Mouse (Mus musculus): ENCODE data around the gene Tmem258. TPM values are rescaled to one million over a fixed set of nuclear protein-coding genes. Genes with fewer than 3 reads are reported as not detected.

The Tmem258 gene
- total RNA-seq, 2 experiments from 2014 or later = 118 to 127 TPM

GRCm38 (mm10) chr19:10223561-10223960 lies 19.7 kb downstream of the Tmem258 start:
- no peak for DNase-seq

DNA sequence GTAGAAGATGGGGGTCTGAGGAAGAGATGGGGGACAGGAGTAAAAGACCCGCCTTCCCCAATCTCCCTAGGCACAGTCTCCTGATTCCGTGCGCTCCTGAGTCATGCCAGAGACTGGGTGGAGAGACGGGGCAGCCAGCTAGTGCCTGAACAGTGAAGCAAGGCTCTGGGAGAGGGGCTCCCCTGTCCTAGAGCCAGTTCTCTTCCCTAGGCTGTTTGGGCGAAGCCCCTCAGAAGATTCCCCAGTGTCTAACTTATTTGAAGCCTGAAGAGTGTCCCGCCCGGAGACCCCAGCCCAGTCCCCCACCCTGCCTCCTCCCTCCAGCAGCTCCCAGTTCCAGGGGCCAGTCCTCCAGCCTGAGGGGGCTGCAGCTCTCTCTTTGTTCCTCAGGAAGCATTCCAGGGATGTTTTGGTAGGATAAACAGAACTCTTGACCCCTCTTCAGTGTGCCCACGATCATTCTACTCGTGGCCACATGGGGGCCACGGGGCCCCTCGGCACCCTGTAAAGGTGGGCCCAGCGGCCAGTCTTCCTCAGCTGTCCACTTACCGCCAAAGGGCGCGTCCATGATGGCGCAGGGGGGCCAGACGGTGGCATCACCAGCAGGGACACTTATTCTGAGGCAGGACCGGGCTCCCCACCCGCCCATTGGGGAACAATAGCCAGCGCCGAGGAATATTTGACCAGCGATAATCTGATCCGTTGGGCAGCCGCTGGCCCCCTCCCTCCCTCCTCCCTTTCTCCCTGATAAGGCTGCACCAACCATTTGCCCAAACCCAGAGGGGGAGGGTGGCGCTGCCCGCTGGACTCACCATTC lies 21.0 kb downstream of the Tmem258 start:
- DNase-seq = no peak

- DNase-seq = no peak
Measured at GRCm38 (mm10) chr19:10225767-10226166, 22.0 kb downstream of the Tmem258 start.

DNA sequence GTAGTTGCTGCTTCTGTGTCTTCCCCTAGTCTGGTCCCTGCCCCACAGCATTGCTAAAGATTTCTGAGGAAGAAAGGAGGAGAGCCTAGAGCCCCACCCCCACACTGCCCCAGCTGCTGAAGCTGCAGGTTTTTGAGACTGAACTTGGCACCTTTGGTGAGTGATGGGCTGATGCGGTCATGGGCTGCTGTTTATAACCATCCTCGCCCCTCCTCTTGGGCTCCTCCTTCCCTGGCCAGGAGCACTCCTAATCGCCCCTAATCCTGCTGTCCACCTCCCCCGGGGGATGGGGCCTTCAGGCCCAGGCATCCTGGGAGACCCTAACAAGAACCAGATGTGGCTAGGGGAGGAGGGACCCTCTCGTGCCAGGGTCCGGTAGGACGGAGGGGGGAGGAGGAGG lies 27.2 kb downstream of the Tmem258 start:
- no peak for DNase-seq

GRCm38 (mm10) chr19:10231871-10232270 lies 28.1 kb downstream of the Tmem258 start:
- DNase-seq = no peak

DNA sequence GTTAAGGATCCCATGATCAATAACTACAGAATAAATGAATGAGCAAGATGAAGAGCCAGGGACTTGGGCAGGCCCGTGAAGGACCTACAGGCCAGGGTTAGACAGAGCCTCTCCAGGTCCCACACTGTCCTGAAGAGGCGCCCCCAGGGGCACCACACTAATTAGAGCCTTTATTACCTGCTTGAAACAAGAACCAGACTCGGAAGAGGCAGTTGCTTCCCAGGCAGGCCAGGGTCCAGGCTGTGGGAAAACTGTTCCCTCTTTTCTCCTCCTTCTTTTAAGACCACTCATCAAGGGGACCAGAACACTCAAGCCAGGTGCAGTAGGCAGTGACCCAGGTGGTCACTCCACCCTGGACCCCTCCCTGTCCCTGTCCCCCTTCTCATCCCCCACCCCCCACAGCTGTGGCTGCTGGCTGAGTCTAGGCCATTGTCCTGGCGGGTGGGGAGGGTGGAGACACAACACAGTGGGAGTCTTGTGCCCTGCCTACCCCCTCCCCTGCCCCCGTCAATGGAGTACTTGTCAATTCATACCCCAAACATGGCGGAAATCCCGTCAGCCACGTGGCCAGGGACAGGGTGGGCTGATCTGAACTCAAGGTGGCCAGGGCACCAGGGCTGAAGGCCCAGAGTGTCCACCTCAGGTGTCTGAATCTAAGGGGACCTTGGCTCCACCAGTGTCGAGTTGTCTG lies 28.7 kb downstream of the Tmem258 start:
- DNase-seq = no peak

GRCm38 (mm10) chr19:10235784-10236565 lies 32.2 kb downstream of the Tmem258 start:
- no peak for DNase-seq

DNA sequence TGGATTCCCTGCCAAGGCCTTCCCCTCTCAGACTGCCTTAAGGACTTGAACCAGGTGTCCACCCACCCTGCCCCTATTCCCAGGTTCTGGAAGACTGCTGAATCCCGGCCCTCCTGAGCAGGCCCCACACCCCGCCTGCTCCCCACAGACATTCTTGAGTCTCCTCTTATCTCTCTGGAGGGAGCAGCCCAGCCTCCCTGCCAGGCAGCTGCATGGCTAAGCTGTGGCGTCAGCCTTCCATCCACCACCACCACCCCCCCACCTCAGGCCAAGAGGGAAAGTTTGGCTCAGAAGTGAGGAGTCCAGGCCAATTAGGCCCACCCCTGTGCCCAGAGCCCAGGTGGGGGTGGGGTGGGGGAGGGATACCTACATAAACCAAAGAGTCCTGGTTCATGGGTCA lies 34.7 kb downstream of the Tmem258 start:
- DNase-seq = no peak

- DNase-seq = no peak
Measured at GRCm38 (mm10) chr19:10239419-10239818, 35.6 kb downstream of the Tmem258 start.

GRCm38 (mm10) chr19:10239975-10240653 lies 36.3 kb downstream of the Tmem258 start:
- DNase-seq = no peak

- DNase-seq = peak; percentile 86
Measured at GRCm38 (mm10) chr19:10240654-10241305, 37.0 kb downstream of the Tmem258 start, which contains the start of gene Myrf. Gene Myrf (minus strand): TSS chr19:10240748.

GRCm38 (mm10) chr19:10242916-10243315 lies 39.1 kb downstream of the Tmem258 start:
- DNase-seq = no peak

DNA sequence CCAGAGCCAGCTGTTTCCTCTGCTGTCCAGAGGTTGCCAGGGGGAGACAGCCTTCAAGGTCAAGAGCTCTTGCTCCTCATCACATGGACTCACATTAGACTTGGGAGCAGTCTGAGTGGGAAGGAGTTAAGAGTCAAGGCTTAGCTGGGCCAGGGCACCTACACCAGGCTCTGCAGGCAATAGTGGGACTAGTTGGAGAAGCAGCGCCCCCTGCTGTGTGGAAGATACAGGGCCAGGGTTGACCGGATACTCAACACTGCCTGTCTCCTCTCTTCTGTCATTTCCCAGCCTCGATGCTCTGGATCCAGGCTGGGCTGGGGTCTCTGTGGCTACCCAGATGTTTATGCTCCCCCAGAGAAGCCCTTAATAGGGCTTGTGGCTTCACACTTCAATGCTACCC lies 40.4 kb downstream of the Tmem258 start:
- peak; percentile 64 for DNase-seq

GRCm38 (mm10) chr19:10247165-10247564 lies 43.4 kb downstream of the Tmem258 start:
- DNase-seq = no peak

- DNase-seq = no peak
Measured at GRCm38 (mm10) chr19:10248128-10248527, 44.3 kb downstream of the Tmem258 start.

Small RNAs within 50 kb of the gene (microRNA-seq; reads per million reads assigned to microRNA genes)
- 0 reads per million in 2 experiments for gene Mir6993

Other genes with a start within 250 kb of the Tmem258 start
- 1,000 to 10,000 TPM; 2,152 to 2,273 TPM for gene Fth1, start 223.4 kb upstream of the Tmem258 start, total RNA-seq (2021)
- 1 to 10 TPM in 1 of 2 experiments, under 1 TPM in 1; 0.59 to 1.1 TPM for gene Best1, start 202.4 kb upstream of the Tmem258 start, total RNA-seq (2021)
- 10 to 100 TPM; 15.0 to 18.9 TPM for gene Rab3il1, start 202.3 kb upstream of the Tmem258 start, total RNA-seq (2021)
- gene Fads3, start 162.4 kb upstream of the Tmem258 start, total RNA-seq (2021) = 1 to 10 TPM; 8.7 to 9.1 TPM
- 10 to 100 TPM; 14.5 to 18.1 TPM for gene Fads2, start 102.3 kb upstream of the Tmem258 start, total RNA-seq (2021)
- 10 to 100 TPM; 27.9 to 28.5 TPM for gene Fads1, start 21.1 kb upstream of the Tmem258 start, total RNA-seq (2021)
- 1 to 10 TPM; 8.4 to 9.1 TPM for gene Fen1, start 155 bp downstream of the Tmem258 start, total RNA-seq (2021)
- under 1 TPM; 0.09 to 0.14 TPM for gene Myrf, start 36.7 kb downstream of the Tmem258 start, total RNA-seq (2021)
- 1 to 10 TPM; 8.9 to 9.3 TPM for gene Dagla, start 100.9 kb downstream of the Tmem258 start, total RNA-seq (2021)
- gene Syt7, start 185.1 kb downstream of the Tmem258 start, total RNA-seq (2021) = 1 to 10 TPM; 3.5 TPM

All from gastrocnemius, postnatal 10 days (tissue).